Mouse (Mus musculus): ENCODE data around the gene Ccr3. TPM values are rescaled to one million over a fixed set of nuclear protein-coding genes. Genes with fewer than 3 reads are reported as not detected.
"Not testable (repeated sequence)": the region's sequence is repeated elsewhere in the genome, so short reads cannot be mapped to it uniquely, and the experiment has no call there.

Gene Ccr3
- polyA plus RNA-seq, 1 experiment from 2014 or later = not detected

- H3K4me3 ChIP-seq (ENCODE audit: low read depth, low read length); H3K9ac ChIP-seq (ENCODE audit: low read length); ATAC-seq (ENCODE audit: insufficient read depth, low FRiP score, low TSS enrichment); H3K4me2 ChIP-seq (ENCODE audit: low read depth); H3K9me3 ChIP-seq (ENCODE audit: control insufficient read depth, low read length); H3K4me1 ChIP-seq (ENCODE audit: control insufficient read depth, insufficient read depth, low read length); H3K36me3 ChIP-seq (ENCODE audit: control insufficient read depth, insufficient read depth, low read length); H3K27me3 ChIP-seq (ENCODE audit: control insufficient read depth, insufficient read depth, low read length); H3K27ac ChIP-seq (ENCODE audit: low read depth, low read length); DNase-seq (ENCODE audit: low spot score): not testable (repeated sequence)
- WGBS = 61% methylated on average over 3 of the region's 3 CpGs
These were observed 40.0 kb downstream of the Ccr3 start for GRCm38 (mm10) chr9:124061474-124062432.

DNA sequence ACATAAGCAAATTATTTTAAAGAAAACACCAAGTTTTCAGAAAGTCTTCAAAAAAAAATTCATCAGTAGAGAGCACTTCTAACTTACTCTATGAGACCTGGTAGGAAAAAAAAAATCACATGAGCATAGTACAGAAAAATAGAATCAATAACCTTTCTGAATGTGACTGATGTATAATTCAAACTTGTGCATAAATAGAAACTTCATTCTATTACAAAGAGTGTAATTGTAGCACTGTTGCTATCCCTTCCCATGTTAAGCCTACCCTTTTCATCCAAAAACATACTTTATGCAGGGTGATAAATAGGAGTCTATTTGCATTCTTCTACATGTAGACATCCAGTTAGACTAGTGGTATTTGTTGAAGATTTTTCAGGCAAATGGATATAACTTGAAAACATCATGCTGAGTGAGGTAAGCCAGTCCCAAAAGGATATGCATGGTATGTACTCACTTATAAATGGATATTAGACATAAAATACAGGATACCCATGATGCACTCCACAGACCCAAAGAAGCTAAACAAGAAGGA lies 44.9 kb downstream of the Ccr3 start:
- Histone ChIP-seq H3K9ac (ENCODE audit: low read length) (no peak overlapping the region), H3K4me1 (ENCODE audit: control insufficient read depth, insufficient read depth, low read length) (no peaks in the 10 kb centered on the region), H3K4me3 (ENCODE audit: low read depth, low read length) (no peak overlapping the region), H3K27ac (ENCODE audit: low read depth, low read length) (no peak overlapping the region), H3K9me3 (ENCODE audit: control insufficient read depth, low read length) (no peaks in the 10 kb centered on the region), H3K27me3 (ENCODE audit: control insufficient read depth, insufficient read depth, low read length) (no peaks in the 10 kb centered on the region), H3K36me3 (ENCODE audit: control insufficient read depth, insufficient read depth, low read length) (no peaks in the 10 kb centered on the region), H3K4me2 (ENCODE audit: low read depth) (no peak overlapping the region)
- DNase-seq (ENCODE audit: low spot score) = no peak
- ATAC-seq (ENCODE audit: insufficient read depth, low FRiP score, low TSS enrichment) = no peak

GRCm38 (mm10) chr9:124068098-124069058 lies 46.6 kb downstream of the Ccr3 start:
- Histone ChIP-seq H3K4me1 (ENCODE audit: control insufficient read depth, insufficient read depth, low read length) (no peaks in the 10 kb centered on the region), H3K4me3 (ENCODE audit: low read depth, low read length) (no peak overlapping the region), H3K4me2 (ENCODE audit: low read depth) (no peak overlapping the region), H3K27me3 (ENCODE audit: control insufficient read depth, insufficient read depth, low read length) (no peaks in the 10 kb centered on the region), H3K9ac (ENCODE audit: low read length) (no peak overlapping the region), H3K36me3 (ENCODE audit: control insufficient read depth, insufficient read depth, low read length) (no peaks in the 10 kb centered on the region), H3K9me3 (ENCODE audit: control insufficient read depth, low read length) (no peaks in the 10 kb centered on the region), H3K27ac (ENCODE audit: low read depth, low read length) (no peak overlapping the region)
- WGBS = 64% methylated on average over 2 of the region's 2 CpGs
- DNase-seq (ENCODE audit: low spot score) = no peak
- ATAC-seq (ENCODE audit: insufficient read depth, low FRiP score, low TSS enrichment) = no peak

DNA sequence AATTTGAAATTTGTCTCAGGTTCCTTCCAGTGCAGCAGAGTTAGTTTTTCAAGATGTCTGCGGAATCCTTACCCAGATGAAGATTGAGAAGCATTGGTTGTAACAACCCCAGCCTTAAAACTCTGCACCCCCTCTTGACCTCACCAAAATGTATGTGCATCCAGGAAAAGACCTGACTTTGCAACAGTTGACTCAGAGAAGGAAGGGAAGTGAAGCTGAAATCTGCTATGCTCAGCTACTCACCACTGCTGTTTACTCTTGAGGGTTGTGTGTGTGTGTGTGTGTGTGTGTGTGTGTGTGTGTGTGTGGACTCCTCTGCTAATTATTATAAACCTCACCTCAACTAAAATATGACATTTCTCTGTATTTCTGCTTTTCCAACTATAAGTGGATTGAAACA lies 49.7 kb downstream of the Ccr3 start:
- 81% methylated on average over 1 of the region's 1 CpGs for WGBS
- no peaks in the 10 kb centered on the region for H3K9me3 ChIP-seq (ENCODE audit: control insufficient read depth, low read length)
- DNase-seq (ENCODE audit: low spot score) (no peak), ATAC-seq (ENCODE audit: insufficient read depth, low FRiP score, low TSS enrichment) (no peak)
- no peaks in the 10 kb centered on the region for H3K27me3 ChIP-seq (ENCODE audit: control insufficient read depth, insufficient read depth, low read length)
- H3K4me1 ChIP-seq (ENCODE audit: control insufficient read depth, insufficient read depth, low read length) = no peaks in the 10 kb centered on the region
- no peak overlapping the region for H3K4me3 ChIP-seq (ENCODE audit: low read depth, low read length)
- no peaks in the 10 kb centered on the region for H3K36me3 ChIP-seq (ENCODE audit: control insufficient read depth, insufficient read depth, low read length)
- H3K4me2 ChIP-seq (ENCODE audit: low read depth) = no peak overlapping the region
- no peak overlapping the region for H3K9ac ChIP-seq (ENCODE audit: low read length)
- no peak overlapping the region for H3K27ac ChIP-seq (ENCODE audit: low read depth, low read length)

GRCm38 (mm10) chr9:124079803-124080202 lies 58.0 kb downstream of the Ccr3 start:
- Histone ChIP-seq H3K9ac (ENCODE audit: low read length) (no peak overlapping the region), H3K36me3 (ENCODE audit: control insufficient read depth, insufficient read depth, low read length) (no peaks in the 10 kb centered on the region), H3K4me3 (ENCODE audit: low read depth, low read length) (no peak overlapping the region), H3K4me2 (ENCODE audit: low read depth) (no peak overlapping the region), H3K9me3 (ENCODE audit: control insufficient read depth, low read length) (no peaks in the 10 kb centered on the region), H3K27ac (ENCODE audit: low read depth, low read length) (no peak overlapping the region), H3K4me1 (ENCODE audit: control insufficient read depth, insufficient read depth, low read length) (no peaks in the 10 kb centered on the region), H3K27me3 (ENCODE audit: control insufficient read depth, insufficient read depth, low read length) (no peaks in the 10 kb centered on the region)
- DNase-seq (ENCODE audit: low spot score) (no peak), ATAC-seq (ENCODE audit: insufficient read depth, low FRiP score, low TSS enrichment) (no peak)
- WGBS = 68% methylated on average over 4 of the region's 4 CpGs

DNA sequence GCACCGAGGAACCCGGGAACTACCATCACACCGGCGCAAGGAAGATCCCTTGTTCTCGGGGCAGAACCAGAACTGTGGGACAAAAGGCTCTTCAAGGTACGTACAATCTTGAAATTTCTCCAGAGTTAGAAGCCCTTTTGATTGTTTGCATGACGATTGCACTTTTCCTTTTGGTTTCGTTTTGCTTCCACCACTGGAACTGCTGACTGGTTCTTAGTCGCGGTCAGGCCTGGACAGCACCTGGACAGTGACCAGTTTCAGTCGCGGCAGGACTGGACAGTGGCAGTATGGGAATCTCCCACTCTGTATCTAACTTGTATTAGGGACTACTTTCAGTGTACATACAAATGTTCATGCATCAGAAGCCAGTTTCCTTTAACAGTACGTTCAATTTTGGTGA lies 58.7 kb downstream of the Ccr3 start:
- not testable (repeated sequence) for DNase-seq (ENCODE audit: low spot score); H3K4me3 ChIP-seq (ENCODE audit: low read depth, low read length); ATAC-seq (ENCODE audit: insufficient read depth, low FRiP score, low TSS enrichment); H3K4me1 ChIP-seq (ENCODE audit: control insufficient read depth, insufficient read depth, low read length); H3K27me3 ChIP-seq (ENCODE audit: control insufficient read depth, insufficient read depth, low read length); H3K4me2 ChIP-seq (ENCODE audit: low read depth); H3K9me3 ChIP-seq (ENCODE audit: control insufficient read depth, low read length); H3K36me3 ChIP-seq (ENCODE audit: control insufficient read depth, insufficient read depth, low read length); H3K27ac ChIP-seq (ENCODE audit: low read depth, low read length); H3K9ac ChIP-seq (ENCODE audit: low read length)
- WGBS = 96% methylated on average over 12 of the region's 13 CpGs

Other genes with a start within 250 kb of the Ccr3 start
- gene Cxcr6, start 215.5 kb upstream of the Ccr3 start, polyA plus RNA-seq (2014; fragmentation: Nextera tagmentation; extraction: Ambion mirVana) = 0.24 TPM in 1 of 2 replicates, not detected in the other
- gene Fyco1, start 170.1 kb upstream of the Ccr3 start, polyA plus RNA-seq (2014; fragmentation: Nextera tagmentation; extraction: Ambion mirVana) = 6.2 and 6.7 TPM in 2 replicates
- gene Xcr1, start 159.9 kb upstream of the Ccr3 start, polyA plus RNA-seq (2014; fragmentation: Nextera tagmentation; extraction: Ambion mirVana) = not detected in 2 replicates
- gene Ccr1, start 53.3 kb upstream of the Ccr3 start, polyA plus RNA-seq (2014; fragmentation: Nextera tagmentation; extraction: Ambion mirVana) = 1.1 and 1.4 TPM in 2 replicates
- not detected in 2 replicates for gene Ccr1l1, start 43.6 kb upstream of the Ccr3 start, polyA plus RNA-seq (2014; fragmentation: Nextera tagmentation; extraction: Ambion mirVana)
- 0.27 and 0.77 TPM in 2 replicates for gene Ccr2, start 80.0 kb downstream of the Ccr3 start, polyA plus RNA-seq (2014; fragmentation: Nextera tagmentation; extraction: Ambion mirVana)
- 0.25 and 1.0 TPM in 2 replicates for gene Ccr5, start 99.6 kb downstream of the Ccr3 start, polyA plus RNA-seq (2014; fragmentation: Nextera tagmentation; extraction: Ambion mirVana)

Data from neural tube, embryonic 11.5 days (tissue).